Mouse (Mus musculus) thymus, adult 2 months (tissue): ENCODE data around the gene Pmis2. TPM values are rescaled to one million over a fixed set of nuclear protein-coding genes. Genes with fewer than 3 reads are reported as not detected.

ENCODE experiments used
- DNase-seq: peaks from one replicate; pipeline ENCODE4 v3.0.0; 2021
- H3K27ac ChIP-seq: fragments of 200-500 bp; 2 replicates; pipeline ENCODE4 v1.5.1; 2012; ENCODE audit warnings: low read length, control low read depth; ENCODE audit not compliant: control insufficient read depth, insufficient read depth
- H3K27me3 ChIP-seq: fragments of 200-500 bp; 2 replicates; pipeline ENCODE4 v1.6.1; 2012; ENCODE audit warnings: mild to moderate bottlenecking, low read length, moderate library complexity, mixed read lengths; ENCODE audit not compliant: control insufficient read depth, insufficient read depth
- H3K36me3 ChIP-seq: fragments of 200-500 bp; 2 replicates; pipeline ENCODE4 v1.6.1; 2012; ENCODE audit warnings: mild to moderate bottlenecking, low read length, moderate library complexity; ENCODE audit not compliant: control insufficient read depth, insufficient read depth
- H3K4me1 ChIP-seq: fragments of 200-500 bp; replicated peaks from 2 replicates; pipeline ENCODE4 v1.6.1; 2012; ENCODE audit warnings: low read length; ENCODE audit not compliant: control insufficient read depth, insufficient read depth
- H3K4me3 ChIP-seq: fragments of 200-500 bp; 2 replicates; pipeline ENCODE4 v1.5.1; 2012; ENCODE audit warnings: mild to moderate bottlenecking, low read length, control low read depth, moderate library complexity; ENCODE audit not compliant: control insufficient read depth, insufficient read depth
- CTCF ChIP-seq: fragments of 200-500 bp; IDR thresholded peaks from 2 replicates; pipeline ENCODE4 v1.5.1; 2012; ENCODE audit warnings: mild to moderate bottlenecking, control low read depth, low read length, moderate library complexity, borderline replicate concordance; ENCODE audit not compliant: control insufficient read depth, poor library complexity, insufficient read depth; ENCODE audit errors: extremely low read depth
- POLR2A ChIP-seq: fragments of 200-500 bp; IDR thresholded peaks from 2 replicates; pipeline ENCODE4 v1.6.1; 2012; ENCODE audit warnings: mild to moderate bottlenecking, low read length, control low read depth, moderate library complexity; ENCODE audit not compliant: control insufficient read depth, poor library complexity, insufficient read depth; ENCODE audit errors: extremely low read depth
- WGBS: fragments of 180-500 bp; shearing (Covaris S2); methylation state at CpG from one replicate; pipeline ENCODE4 v1.1.7; 2018; 5-methylcytosine and 5-hydroxymethylcytosine counted together
- polyA plus RNA-seq: library from polyadenylated mRNA; depleted of rRNA; stranded (reverse); fragments of >200 nt; gene quantifications from 2 replicates; pipeline ENCODE4 v1.2.3, GENCODE M21; 2012

Pmis2 gene
- polyA plus RNA-seq, 1 experiment, result not detected

DNA sequence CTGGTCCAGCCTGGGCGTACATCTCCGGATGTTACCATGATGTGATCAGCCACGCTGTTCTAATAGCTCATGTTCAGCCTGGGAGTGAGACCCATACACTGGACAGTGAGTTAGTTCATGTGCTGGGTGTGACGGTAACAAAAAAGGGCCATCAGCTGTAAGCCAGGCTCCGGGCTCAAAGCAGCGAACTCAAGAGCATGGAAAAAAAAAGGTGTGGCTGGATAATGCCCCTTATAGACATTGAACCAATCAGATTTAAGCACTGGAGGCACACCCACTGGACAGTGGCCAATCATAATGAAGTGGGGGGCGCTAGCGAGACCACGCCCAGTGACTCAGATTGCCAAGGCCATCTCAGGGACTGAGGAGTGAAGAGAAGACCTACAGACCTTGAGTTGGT, 27.2 kb upstream of the Pmis2 start, which contains the start of gene 2200002J24Rik:
TSS of gene 2200002J24Rik (plus strand) at position 338 of the 400 bp plus-strand sequence.
- no peak for DNase-seq
- no peak for TF ChIP-seq POLR2A
- TF ChIP-seq CTCF, result no peak
- Histone ChIP-seq H3K27ac (no peak within 1 kb of the TSS), H3K36me3 (no peaks in the 10 kb centered on the region), H3K27me3 (no peaks in the 10 kb centered on the region), H3K4me3 (no peak within 1 kb of the TSS), H3K4me1 (no peaks in the 10 kb centered on the region)
- WGBS, result 74% methylated on average over 9 of the region's 9 CpGs

- Histone ChIP-seq H3K4me1 (no peaks in the 10 kb centered on the region), H3K27ac (no peak overlapping the region), H3K4me3 (no peak overlapping the region), H3K36me3 (no peaks in the 10 kb centered on the region), H3K27me3 (no peaks in the 10 kb centered on the region)
- WGBS, result 16% methylated on average over 5 of the region's 5 CpGs
- no peak for DNase-seq
- TF ChIP-seq CTCF (no peak), POLR2A (no peak)
These were observed 26.7 kb upstream of the Pmis2 start for GRCm38 (mm10) chr7:30698101-30698500.

DNA sequence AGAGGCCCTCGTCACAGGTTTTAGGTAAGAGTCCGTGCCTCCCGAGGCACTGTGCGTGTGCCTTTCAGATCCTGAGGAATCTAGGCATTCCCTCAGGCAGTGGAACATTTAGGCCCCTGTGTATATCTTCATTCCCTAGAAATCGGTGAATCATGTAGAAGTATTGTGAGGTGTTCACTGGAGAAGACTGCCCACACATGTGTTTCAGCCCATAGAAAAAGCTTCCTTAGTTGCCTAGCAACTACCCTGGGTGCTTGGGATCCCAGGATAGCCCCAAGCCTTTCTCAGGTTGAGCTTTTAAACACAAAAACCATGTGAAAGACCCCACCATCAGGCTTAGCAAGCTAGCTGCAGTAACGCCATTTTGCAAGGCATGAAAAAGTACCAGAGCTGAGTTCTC, 16.9 kb upstream of the Pmis2 start:
- H3K27ac ChIP-seq, result no peak overlapping the region
- H3K36me3 ChIP-seq, result no peaks in the 10 kb centered on the region
- DNase-seq, result no peak
- TF ChIP-seq CTCF (no peak), POLR2A (no peak)
- WGBS, result 89% methylated on average over 6 of the region's 6 CpGs
- peaks cover 4% of the 10 kb centered on the region; the same call in 1 of the 2 replicates for H3K4me1 ChIP-seq
- H3K27me3 ChIP-seq, result no peaks in the 10 kb centered on the region
- no peak overlapping the region for H3K4me3 ChIP-seq

- Histone ChIP-seq H3K4me1 (peaks cover 4% of the 10 kb centered on the region; the same call in 1 of the 2 replicates), H3K27ac (no peak overlapping the region), H3K4me3 (no peak overlapping the region), H3K36me3 (no peaks in the 10 kb centered on the region), H3K27me3 (no peaks in the 10 kb centered on the region)
- no peak for DNase-seq
- 48% methylated on average over 2 of the region's 2 CpGs for WGBS
- TF ChIP-seq POLR2A, result no peak
- no peak for TF ChIP-seq CTCF
These were observed 12.0 kb upstream of the Pmis2 start for GRCm38 (mm10) chr7:30683425-30683824.

GRCm38 (mm10) chr7:30681897-30682296, 10.5 kb upstream of the Pmis2 start:
- no peak for TF ChIP-seq POLR2A
- no peak for TF ChIP-seq CTCF
- Histone ChIP-seq H3K27me3 (no peaks in the 10 kb centered on the region), H3K27ac (no peak overlapping the region), H3K4me1 (no peaks in the 10 kb centered on the region), H3K36me3 (no peaks in the 10 kb centered on the region), H3K4me3 (no peak overlapping the region)
- no peak for DNase-seq
- WGBS, result 92% methylated on average over 5 of the region's 5 CpGs

- no peak for TF ChIP-seq CTCF
- TF ChIP-seq POLR2A, result no peak
- DNase-seq, result no peak
- WGBS, result 88% methylated on average over 5 of the region's 5 CpGs
- Histone ChIP-seq H3K4me3 (no peak overlapping the region), H3K27ac (no peak overlapping the region), H3K36me3 (no peaks in the 10 kb centered on the region), H3K27me3 (no peaks in the 10 kb centered on the region), H3K4me1 (no peaks in the 10 kb centered on the region)
These were observed 7.0 kb upstream of the Pmis2 start for GRCm38 (mm10) chr7:30678263-30678975.

DNA sequence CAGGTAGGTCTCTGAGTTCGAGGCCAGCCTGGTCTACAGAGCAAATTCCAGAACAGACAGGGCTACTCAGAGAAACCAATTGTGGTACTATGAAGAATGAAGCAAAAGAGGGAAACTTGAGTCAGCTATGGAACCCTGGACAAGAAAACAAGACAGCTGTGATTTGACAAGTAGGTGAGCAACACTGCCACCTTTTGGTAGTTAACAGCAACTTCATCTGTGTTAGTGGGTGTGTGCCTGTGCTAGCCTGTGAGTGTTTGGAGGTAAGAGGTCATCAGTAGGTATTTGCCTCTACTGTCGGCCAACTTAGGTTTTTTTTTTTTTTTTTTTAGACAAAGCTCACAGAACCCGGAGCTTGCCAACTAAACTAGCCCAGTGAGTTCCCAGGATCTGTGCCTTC, 2.2 kb downstream of the Pmis2 start:
- Histone ChIP-seq H3K27me3 (no peaks in the 10 kb centered on the region), H3K4me1 (peaks cover 6% of the 10 kb centered on the region), H3K27ac (no peak overlapping the region), H3K36me3 (no peaks in the 10 kb centered on the region), H3K4me3 (no peak overlapping the region)
- TF ChIP-seq CTCF (no peak), POLR2A (no peak)
- no peak for DNase-seq
- WGBS, result 42% methylated on average over 3 of the region's 3 CpGs
